Mouse (Mus musculus) erythroblast, embryonic 14.5 days (primary cell): Measurements from ENCODE around the gene Mtx1.

Source experiments
- GATA1 ChIP-seq: IDR thresholded peaks from 2 replicates; pipeline ENCODE4 v1.6.1; 2012; ENCODE audit warnings: low read length, inconsistent platforms, mixed read lengths
- TAL1 ChIP-seq: IDR thresholded peaks from 3 replicates; pipeline ENCODE4 v1.6.1; 2012; ENCODE audit warnings: low read length, inconsistent platforms, mixed read lengths

- no peak for TF ChIP-seq GATA1
- TF ChIP-seq TAL1: no peak
Observed at GRCm38 (mm10) chr3:89224796-89225195, 2.1 kb downstream of the Mtx1 start.
